10 mouse cellular contexts compared by ENCODE assay signal in the genomic region with DNA sequence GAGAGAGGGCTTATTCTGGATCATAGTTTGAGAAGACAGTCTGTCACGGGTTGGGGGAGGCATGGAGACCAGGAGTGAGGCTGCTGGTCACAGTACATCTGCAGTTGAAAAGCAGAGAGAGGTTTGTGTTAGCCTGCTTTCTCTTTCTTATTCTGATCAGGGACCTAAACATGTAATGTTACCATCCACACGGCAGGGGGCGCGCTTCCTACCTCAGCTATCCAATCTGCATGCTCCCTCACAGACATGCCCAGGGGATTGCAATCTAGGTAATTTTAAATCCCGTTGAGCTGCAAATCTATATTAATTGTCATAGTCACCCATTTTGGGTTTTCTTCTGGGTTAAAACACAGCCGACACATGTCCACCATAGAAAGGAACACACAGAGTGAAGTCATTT.
A peak's percentile ranks its signal among the peaks of the same experiment; 100 is the strongest.
DNase-seq lines count a peak whose midpoint lies in the region; ATAC-seq and TF ChIP-seq lines count a peak whose summit lies in the region.
"Had no signal": no experiment of that assay in that cellular context is flagged by ENCODE, and none has a peak within 500 bp of the region (broad histone marks: within the 10 kb centered on the region; RNA-seq: fewer than 3 reads in every experiment).

No protein-coding gene starts in this region.

- H3K9ac ChIP-seq in forebrain, embryonic 12.5 days = no peak overlapping the region
- H3K9ac ChIP-seq in liver, postnatal 0 days (replicated peaks) = no peak overlapping the region
- H3K9ac ChIP-seq: midbrain, embryonic 12.5 days had no signal

- TF ChIP-seq POLR2A in cortical plate, adult 2 months (IDR thresholded peaks at IDR 0.05; ENCODE audit: extremely low read depth, insufficient read depth, low read length) = no peak

- peak; percentile 56 for DNase-seq in forebrain, embryonic 10.5 days (ENCODE audit: extremely low spot score, low spot score)
- peak; percentile 44 to 65 for DNase-seq in left cerebral cortex, adult 18-20 months (ENCODE audit: low spot score in 2 of 2)
- no peak for DNase-seq in left cerebral cortex, postnatal 36 days (ENCODE audit: low spot score in 2 of 2)
- peak; percentile 87 for DNase-seq in ES-CJ7 (ENCODE audit: low read depth, low spot score)
- peak; percentile 56 for DNase-seq in liver, postnatal 0 days
- no peak for DNase-seq in yolk sac, embryonic 10.5 days (ENCODE audit: low spot score)

- H3K9me3 ChIP-seq in forebrain, embryonic 10.5 days = no peaks in the 10 kb centered on the region
- H3K9me3 ChIP-seq in forebrain, embryonic 12.5 days = no peaks in the 10 kb centered on the region
- no peaks in the 10 kb centered on the region for H3K9me3 ChIP-seq in liver, postnatal 0 days (ENCODE audit: low read length)
- H3K9me3 ChIP-seq: midbrain, embryonic 12.5 days had no signal

- WGBS in forebrain, embryonic 10.5 days = 33% methylated on average over 6 of the region's 6 CpGs
- WGBS in forebrain, embryonic 12.5 days = 38% methylated on average over 6 of the region's 6 CpGs
- 28% methylated on average over 6 of the region's 6 CpGs for WGBS in liver, postnatal 0 days (ENCODE audit: insufficient replicate concordance)

- TF ChIP-seq CTCF in cortical plate, adult 2 months (IDR thresholded peaks at IDR 0.05; ENCODE audit: extremely low read depth, insufficient read depth, low read length) = peak; percentile 62
- peak; percentile 70 for TF ChIP-seq CTCF in liver, postnatal 0 days (IDR thresholded peaks at IDR 0.05; ENCODE audit: low read depth)

- H3K36me3 ChIP-seq in forebrain, embryonic 10.5 days (replicated peaks) = no peaks in the 10 kb centered on the region
- H3K36me3 ChIP-seq in forebrain, embryonic 12.5 days (replicated peaks) = no peaks in the 10 kb centered on the region
- no peaks in the 10 kb centered on the region for H3K36me3 ChIP-seq in liver, postnatal 0 days (replicated peaks; ENCODE audit: insufficient read depth, low read length)
- H3K36me3 ChIP-seq: G1E; midbrain, embryonic 12.5 days had no signal

- no peak overlapping the region for H3K4me3 ChIP-seq in forebrain, embryonic 10.5 days
- H3K4me3 ChIP-seq in forebrain, embryonic 12.5 days (replicated peaks) = no peak overlapping the region
- no peak overlapping the region for H3K4me3 ChIP-seq in cortical plate, adult 2 months (ENCODE audit: insufficient read depth, low read length)
- no peak overlapping the region for H3K4me3 ChIP-seq in liver, postnatal 0 days (ENCODE audit: low read depth, low read length)
- H3K4me3 ChIP-seq: midbrain, embryonic 12.5 days had no signal

- H3K27ac ChIP-seq in forebrain, embryonic 10.5 days = no peak overlapping the region
- no peak overlapping the region for H3K27ac ChIP-seq in forebrain, embryonic 12.5 days
- H3K27ac ChIP-seq in cortical plate, adult 2 months (ENCODE audit: insufficient read depth, low read length) = no peak overlapping the region
- H3K27ac ChIP-seq in liver, postnatal 0 days (ENCODE audit: low read depth) = no peak overlapping the region
- H3K27ac ChIP-seq: midbrain, embryonic 12.5 days had no signal

- H3K27me3 ChIP-seq in forebrain, embryonic 10.5 days (ENCODE audit: poor library complexity, severe bottlenecking) = no peaks in the 10 kb centered on the region; the same call in 1 of the 2 replicates
- peaks cover 14% of the 10 kb centered on the region; the same call in 1 of the 2 replicates for H3K27me3 ChIP-seq in forebrain, embryonic 12.5 days
- H3K27me3 ChIP-seq in liver, postnatal 0 days (ENCODE audit: insufficient read depth, low read length) = no peaks in the 10 kb centered on the region

- intact Hi-C loops in left cerebral cortex, postnatal 36 days (cut with DNase I) = no loop called here

- no peak for TF ChIP-seq EP300 in liver, postnatal 0 days (IDR thresholded peaks at IDR 0.05; ENCODE audit: low read depth)

- peaks cover 28% of the 10 kb centered on the region for H3K4me1 ChIP-seq in forebrain, embryonic 10.5 days
- H3K4me1 ChIP-seq in forebrain, embryonic 12.5 days = peaks cover 4% of the 10 kb centered on the region; the same call in 1 of the 2 replicates
- H3K4me1 ChIP-seq in cortical plate, adult 2 months (ENCODE audit: control insufficient read depth, insufficient read depth, low read length) = no peaks in the 10 kb centered on the region
- H3K4me1 ChIP-seq in liver, postnatal 0 days (ENCODE audit: insufficient read depth) = no peaks in the 10 kb centered on the region

- H3K4me2 ChIP-seq in forebrain, embryonic 12.5 days = no peak overlapping the region
- no peak overlapping the region for H3K4me2 ChIP-seq in liver, postnatal 0 days (ENCODE audit: low read depth, low read length)
- H3K4me2 ChIP-seq: midbrain, embryonic 12.5 days had no signal

- no peak for ATAC-seq in forebrain, embryonic 12.5 days (ENCODE audit: low FRiP score)
- no peak for ATAC-seq in liver, postnatal 0 days

Comparison
In these comparisons a context has a peak if more than half of its experiments do, and no peak if none do; other contexts are left out.
1. DNase-seq: peak in forebrain, embryonic 10.5 days (single experiment), left cerebral cortex, adult 18-20 months (2 of 2), ES-CJ7 (single experiment) and liver, postnatal 0 days (single experiment); none in left cerebral cortex, postnatal 36 days (0 of 2) and yolk sac, embryonic 10.5 days (single experiment).